Mouse (Mus musculus): ENCODE measurements around the gene 9430007A20Rik.
"Not testable (repeated sequence)": the region's sequence is repeated elsewhere in the genome, so short reads cannot be mapped to it uniquely, and the experiment has no call there.

GRCm38 (mm10) chr4:144545339-144545738 lies 25.7 kb downstream of the 9430007A20Rik start:
- TF ChIP-seq CTCF (conservative IDR thresholded peaks at IDR 0.05; ENCODE audit: low read length); NANOG (IDR thresholded peaks at IDR 0.05; ENCODE audit: borderline replicate concordance, low read length): not testable (repeated sequence)

All from E14TG2a.4 (cell line).